Mouse (Mus musculus) MEL (cell line): Measurements from ENCODE around the gene Kcne3.

Source experiments
- E2F4 ChIP-seq: IDR thresholded peaks from 2 replicates; pipeline ENCODE4 v1.6.1; 2011; ENCODE audit warnings: low read depth, low read length, improper control_type of control experiment, borderline replicate concordance
- MAFK ChIP-seq: IDR thresholded peaks from 2 replicates; pipeline ENCODE4 v1.6.1; 2011; ENCODE audit warnings: low read depth, mild to moderate bottlenecking, low read length, improper control_type of control experiment, borderline replicate concordance
- POLR2A ChIP-seq, 2 experiments: IDR thresholded peaks; 2 replicates each; pipeline ENCODE4 v1.6.1; 2011 to 2012; ENCODE audit warnings: low read length in 2 of 2, mild to moderate bottlenecking in 2 of 2, control low read depth in 1 of 2, improper control_type of control experiment in 1 of 2, low read depth in 1 of 2, moderate library complexity in 1 of 2; ENCODE audit not compliant: control insufficient read depth in 1 of 2, insufficient read depth in 1 of 2, poor library complexity in 1 of 2
- SIN3A ChIP-seq: IDR thresholded peaks from 2 replicates; pipeline ENCODE4 v1.6.1; 2012; ENCODE audit warnings: low read length, improper control_type of control experiment, inconsistent platforms
- TBP ChIP-seq: IDR thresholded peaks from 2 replicates; pipeline ENCODE4 v1.8.0; 2011; ENCODE audit warnings: low read depth, low read length, improper control_type of control experiment
- USF1 ChIP-seq: IDR thresholded peaks from 2 replicates; pipeline ENCODE4 v1.6.1; 2014; ENCODE audit warnings: low read depth, mild to moderate bottlenecking, inconsistent platforms, low read length, improper control_type of control experiment, moderate library complexity
- ZC3H11A ChIP-seq: IDR thresholded peaks from 2 replicates; pipeline ENCODE4 v1.6.1; 2012; ENCODE audit warnings: low read depth, mild to moderate bottlenecking, inconsistent platforms, low read length, improper control_type of control experiment
- ZNF384 ChIP-seq: IDR thresholded peaks from 2 replicates; pipeline ENCODE4 v1.6.1; 2012; ENCODE audit warnings: low read depth, mild to moderate bottlenecking, inconsistent platforms, low read length, improper control_type of control experiment

GRCm38 (mm10) chr7:100128262-100129041, 47.9 kb upstream of the Kcne3 start:
- TF ChIP-seq MAFK (no peak), POLR2A (IDR thresholded peaks at IDR 0.05; ENCODE audit: control insufficient read depth in 1 of 2, insufficient read depth in 1 of 2, low read depth in 1 of 2, low read length in 2 of 2, poor library complexity in 1 of 2) (no peak), ZC3H11A (no peak), USF1 (no peak), TBP (no peak), SIN3A (no peak), E2F4 (no peak), ZNF384 (no peak)
